Mouse (Mus musculus): ENCODE results near the gene Bmf. TPM values are rescaled to one million over a fixed set of nuclear protein-coding genes. Genes with fewer than 3 reads are reported as not detected.

Gene Bmf
- polyA plus RNA-seq, 1 experiment from 2014 or later = 2.8 TPM

GRCm38 (mm10) chr2:118586013-118586412, 36.5 kb upstream of the Bmf start:
- no peaks in the 10 kb centered on the region for H3K27me3 ChIP-seq (ENCODE audit: control insufficient read depth, insufficient read depth, low read length)
- WGBS = 31% methylated on average over 5 of the region's 5 CpGs
- H3K9me3 ChIP-seq (ENCODE audit: control insufficient read depth, low read length) = no peaks in the 10 kb centered on the region
- no peak overlapping the region for H3K9ac ChIP-seq (ENCODE audit: low read length)
- H3K4me3 ChIP-seq (ENCODE audit: low read depth, low read length) = no peak overlapping the region
- H3K27ac ChIP-seq (replicated peaks) = no peak overlapping the region
- H3K36me3 ChIP-seq (ENCODE audit: control insufficient read depth, insufficient read depth, low read length) = no peaks in the 10 kb centered on the region
- TF ChIP-seq EP300 (optimal IDR thresholded peaks at IDR 0.05) (no peak), CTCF (IDR thresholded peaks at IDR 0.05; ENCODE audit: low read depth) (no peak)
- H3K4me2 ChIP-seq (replicated peaks; ENCODE audit: low read depth) = 0 out of 2 replicates have a peak overlapping the region, but pooled peaks have one; percentile 5
- DNase-seq (ENCODE audit: low spot score) (peak; percentile 79), ATAC-seq (ENCODE audit: low FRiP score, low TSS enrichment) (peak; percentile 72)
- H3K4me1 ChIP-seq (replicated peaks; ENCODE audit: control insufficient read depth, insufficient read depth) = no peaks in the 10 kb centered on the region

GRCm38 (mm10) chr2:118573135-118573534, 23.6 kb upstream of the Bmf start:
- TF ChIP-seq EP300 (optimal IDR thresholded peaks at IDR 0.05) (no peak), CTCF (IDR thresholded peaks at IDR 0.05; ENCODE audit: low read depth) (no peak)
- 50% methylated on average over 3 of the region's 3 CpGs for WGBS
- peak; percentile 56; the same call in 1 of the 2 replicates for ATAC-seq (ENCODE audit: low FRiP score, low TSS enrichment)
- Histone ChIP-seq H3K4me3 (ENCODE audit: low read depth, low read length) (no peak overlapping the region), H3K36me3 (ENCODE audit: control insufficient read depth, insufficient read depth, low read length) (no peaks in the 10 kb centered on the region), H3K27me3 (ENCODE audit: control insufficient read depth, insufficient read depth, low read length) (no peaks in the 10 kb centered on the region), H3K9me3 (ENCODE audit: control insufficient read depth, low read length) (no peaks in the 10 kb centered on the region), H3K27ac (replicated peaks) (no peak overlapping the region), H3K4me1 (replicated peaks; ENCODE audit: control insufficient read depth, insufficient read depth) (no peaks in the 10 kb centered on the region), H3K4me2 (replicated peaks; ENCODE audit: low read depth) (no peak overlapping the region), H3K9ac (ENCODE audit: low read length) (no peak overlapping the region)
- DNase-seq (ENCODE audit: low spot score) = no peak

- TF ChIP-seq EP300 (optimal IDR thresholded peaks at IDR 0.05) (no peak), CTCF (IDR thresholded peaks at IDR 0.05; ENCODE audit: low read depth) (no peak)
- Histone ChIP-seq H3K4me2 (replicated peaks; ENCODE audit: low read depth) (no peak overlapping the region), H3K4me3 (ENCODE audit: low read depth, low read length) (no peak overlapping the region), H3K9ac (ENCODE audit: low read length) (no peak overlapping the region), H3K36me3 (ENCODE audit: control insufficient read depth, insufficient read depth, low read length) (no peaks in the 10 kb centered on the region), H3K27ac (replicated peaks) (no peak overlapping the region), H3K9me3 (ENCODE audit: control insufficient read depth, low read length) (no peaks in the 10 kb centered on the region), H3K27me3 (ENCODE audit: control insufficient read depth, insufficient read depth, low read length) (no peaks in the 10 kb centered on the region), H3K4me1 (replicated peaks; ENCODE audit: control insufficient read depth, insufficient read depth) (no peaks in the 10 kb centered on the region)
- 79% methylated on average over 7 of the region's 9 CpGs for WGBS
- DNase-seq (ENCODE audit: low spot score) (no peak), ATAC-seq (ENCODE audit: low FRiP score, low TSS enrichment) (peak; percentile 31; the same call in 1 of the 2 replicates)
These were observed 22.8 kb upstream of the Bmf start for GRCm38 (mm10) chr2:118572183-118572836.

GRCm38 (mm10) chr2:118570939-118571338, 21.5 kb upstream of the Bmf start:
- Histone ChIP-seq H3K36me3 (ENCODE audit: control insufficient read depth, insufficient read depth, low read length) (no peaks in the 10 kb centered on the region), H3K27ac (replicated peaks) (no peak overlapping the region), H3K4me2 (replicated peaks; ENCODE audit: low read depth) (no peak overlapping the region), H3K9ac (ENCODE audit: low read length) (no peak overlapping the region), H3K4me3 (ENCODE audit: low read depth, low read length) (no peak overlapping the region), H3K9me3 (ENCODE audit: control insufficient read depth, low read length) (no peaks in the 10 kb centered on the region), H3K4me1 (replicated peaks; ENCODE audit: control insufficient read depth, insufficient read depth) (no peaks in the 10 kb centered on the region), H3K27me3 (ENCODE audit: control insufficient read depth, insufficient read depth, low read length) (no peaks in the 10 kb centered on the region)
- no peak for ATAC-seq (ENCODE audit: low FRiP score, low TSS enrichment)
- TF ChIP-seq EP300 (optimal IDR thresholded peaks at IDR 0.05) (no peak), CTCF (IDR thresholded peaks at IDR 0.05; ENCODE audit: low read depth) (no peak)
- 61% methylated on average over 2 of the region's 2 CpGs for WGBS
- DNase-seq (ENCODE audit: low spot score) = no peak

GRCm38 (mm10) chr2:118567179-118567578, 17.7 kb upstream of the Bmf start:
- WGBS = 77% methylated on average over 8 of the region's 8 CpGs
- Histone ChIP-seq H3K9ac (ENCODE audit: low read length) (no peak overlapping the region), H3K9me3 (ENCODE audit: control insufficient read depth, low read length) (no peaks in the 10 kb centered on the region), H3K36me3 (ENCODE audit: control insufficient read depth, insufficient read depth, low read length) (no peaks in the 10 kb centered on the region), H3K27me3 (ENCODE audit: control insufficient read depth, insufficient read depth, low read length) (no peaks in the 10 kb centered on the region), H3K27ac (replicated peaks) (no peak overlapping the region), H3K4me1 (replicated peaks; ENCODE audit: control insufficient read depth, insufficient read depth) (no peaks in the 10 kb centered on the region), H3K4me2 (replicated peaks; ENCODE audit: low read depth) (no peak overlapping the region), H3K4me3 (ENCODE audit: low read depth, low read length) (no peak overlapping the region)
- ATAC-seq (ENCODE audit: low FRiP score, low TSS enrichment) (no peak), DNase-seq (ENCODE audit: low spot score) (no peak)
- TF ChIP-seq CTCF (IDR thresholded peaks at IDR 0.05; ENCODE audit: low read depth) (no peak), EP300 (optimal IDR thresholded peaks at IDR 0.05) (no peak)

- Histone ChIP-seq H3K36me3 (ENCODE audit: control insufficient read depth, insufficient read depth, low read length) (no peaks in the 10 kb centered on the region), H3K27ac (replicated peaks) (no peak overlapping the region), H3K4me1 (replicated peaks; ENCODE audit: control insufficient read depth, insufficient read depth) (no peaks in the 10 kb centered on the region), H3K9me3 (ENCODE audit: control insufficient read depth, low read length) (no peaks in the 10 kb centered on the region), H3K9ac (ENCODE audit: low read length) (no peak overlapping the region), H3K4me2 (replicated peaks; ENCODE audit: low read depth) (no peak overlapping the region), H3K4me3 (ENCODE audit: low read depth, low read length) (no peak overlapping the region), H3K27me3 (ENCODE audit: control insufficient read depth, insufficient read depth, low read length) (no peaks in the 10 kb centered on the region)
- WGBS = 81% methylated on average over 3 of the region's 3 CpGs
- DNase-seq (ENCODE audit: low spot score) = no peak
- TF ChIP-seq EP300 (optimal IDR thresholded peaks at IDR 0.05) (no peak), CTCF (IDR thresholded peaks at IDR 0.05; ENCODE audit: low read depth) (no peak)
- no peak for ATAC-seq (ENCODE audit: low FRiP score, low TSS enrichment)
These were observed 12.9 kb upstream of the Bmf start for GRCm38 (mm10) chr2:118562431-118562830.

All from stomach, postnatal 0 days (tissue).